ENCODE assay signal across 12 mouse cellular contexts in the genomic region with DNA sequence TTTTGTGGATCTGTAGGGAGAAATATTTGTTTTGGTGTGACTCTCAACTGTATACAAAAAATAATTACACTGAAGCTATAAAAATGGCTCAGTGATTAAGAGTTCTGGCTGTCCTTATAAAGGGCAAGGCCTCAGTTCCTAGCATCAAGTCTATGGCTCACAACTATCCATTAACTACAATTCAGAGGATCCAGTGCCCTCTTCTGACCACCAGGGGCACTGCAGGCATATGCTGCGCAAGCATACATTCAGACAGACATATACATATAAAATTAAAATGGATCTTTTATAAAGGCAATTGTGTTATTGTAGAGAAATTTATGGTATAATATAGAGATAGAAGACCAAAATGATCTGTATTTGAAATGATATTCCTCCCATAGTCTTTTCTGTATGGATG.
DNase-seq lines count a peak whose midpoint lies in the region; ATAC-seq and TF ChIP-seq lines count a peak whose summit lies in the region.
"Had no signal": no experiment of that assay in that cellular context is flagged by ENCODE, and none has a peak within 500 bp of the region (broad histone marks: within the 10 kb centered on the region; RNA-seq: fewer than 3 reads in every experiment).

No protein-coding gene starts in this region.

- H3K4me3 ChIP-seq in stomach, postnatal 0 days (ENCODE audit: low read depth, low read length): no peak overlapping the region
- H3K4me3 ChIP-seq in heart, embryonic 10.5 days: no peak overlapping the region
- H3K4me3 ChIP-seq: heart, embryonic 13.5 days; limb, embryonic 15.5 days; midbrain, embryonic 10.5 days; neural tube, embryonic 13.5 days had no signal

- H3K36me3 ChIP-seq in stomach, postnatal 0 days (ENCODE audit: control insufficient read depth, insufficient read depth, low read length): no peaks in the 10 kb centered on the region
- H3K36me3 ChIP-seq in heart, embryonic 10.5 days: peaks cover 5% of the 10 kb centered on the region; the same call in 1 of the 2 replicates
- H3K36me3 ChIP-seq: limb, embryonic 15.5 days; midbrain, embryonic 10.5 days; neural tube, embryonic 13.5 days had no signal

- H3K9me3 ChIP-seq in stomach, postnatal 0 days (ENCODE audit: control insufficient read depth, low read length): no peaks in the 10 kb centered on the region
- H3K9me3 ChIP-seq in heart, embryonic 10.5 days: no peaks in the 10 kb centered on the region
- H3K9me3 ChIP-seq: heart, embryonic 13.5 days; limb, embryonic 15.5 days; midbrain, embryonic 10.5 days; neural tube, embryonic 13.5 days had no signal

- no peak overlapping the region for H3K9ac ChIP-seq in stomach, postnatal 0 days (ENCODE audit: low read length)
- H3K9ac ChIP-seq: heart, embryonic 13.5 days; limb, embryonic 15.5 days; neural tube, embryonic 13.5 days had no signal

- TF ChIP-seq EP300 in stomach, postnatal 0 days (optimal IDR thresholded peaks at IDR 0.05): no peak

- peaks cover 4% of the 10 kb centered on the region for H3K4me1 ChIP-seq in stomach, postnatal 0 days (replicated peaks; ENCODE audit: control insufficient read depth, insufficient read depth)
- peaks cover 8% of the 10 kb centered on the region for H3K4me1 ChIP-seq in heart, embryonic 10.5 days

- peak; percentile 9 for DNase-seq in CD4-positive, CD25-positive, alpha-beta regulatory T cell, adult 2 months (ENCODE audit: low read depth, low spot score)
- DNase-seq in kidney, postnatal 4 days: peak; percentile 27 to 32
- no peak for DNase-seq in kidney, adult 18-20 months
- DNase-seq in thymus, postnatal 4 days: peak; percentile 27
- DNase-seq in thymus, postnatal 0 days (ENCODE audit: low spot score): no peak
- no peak for DNase-seq in stomach, postnatal 0 days (ENCODE audit: low spot score)
- DNase-seq in heart, embryonic 10.5 days (ENCODE audit: low spot score): no peak

- WGBS in stomach, postnatal 0 days: 98% methylated on average over 1 of the region's 1 CpGs
- WGBS in heart, embryonic 10.5 days: 92% methylated on average over 1 of the region's 1 CpGs

- TF ChIP-seq CTCF in stomach, postnatal 0 days (IDR thresholded peaks at IDR 0.05; ENCODE audit: low read depth): peak; percentile 68

- no peaks in the 10 kb centered on the region for H3K27me3 ChIP-seq in stomach, postnatal 0 days (ENCODE audit: control insufficient read depth, insufficient read depth, low read length)
- no peaks in the 10 kb centered on the region for H3K27me3 ChIP-seq in heart, embryonic 10.5 days (ENCODE audit: insufficient read depth, poor library complexity, severe bottlenecking)
- H3K27me3 ChIP-seq: heart, embryonic 13.5 days; limb, embryonic 15.5 days; neural tube, embryonic 13.5 days had no signal

- ATAC-seq in CD4-positive, CD25-positive, alpha-beta regulatory T cell, adult 4 months: no peak
- ATAC-seq in stomach, postnatal 0 days (ENCODE audit: low FRiP score, low TSS enrichment): no peak

- H3K27ac ChIP-seq in stomach, postnatal 0 days (replicated peaks): no peak overlapping the region
- H3K27ac ChIP-seq in heart, embryonic 10.5 days: no peak overlapping the region
- H3K27ac ChIP-seq: heart, embryonic 13.5 days; limb, embryonic 15.5 days; midbrain, embryonic 10.5 days; neural tube, embryonic 13.5 days had no signal

- no peak overlapping the region for H3K4me2 ChIP-seq in stomach, postnatal 0 days (replicated peaks; ENCODE audit: low read depth)
- H3K4me2 ChIP-seq: heart, embryonic 13.5 days; limb, embryonic 15.5 days; neural tube, embryonic 13.5 days had no signal

Comparison
In these comparisons a context has a peak if more than half of its experiments do, and no peak if none do; other contexts are left out.
1. DNase-seq: peak in CD4-positive, CD25-positive, alpha-beta regulatory T cell, adult 2 months (single experiment), kidney, postnatal 4 days (2 of 2) and thymus, postnatal 4 days (single experiment); none in kidney, adult 18-20 months (single experiment), thymus, postnatal 0 days (single experiment), stomach, postnatal 0 days (single experiment) and heart, embryonic 10.5 days (single experiment).